Mouse (Mus musculus): ENCODE data around the gene Ppy. TPM values are rescaled to one million over a fixed set of nuclear protein-coding genes. Genes with fewer than 3 reads are reported as not detected.

The Ppy gene
- polyA plus RNA-seq, 1 experiment from 2014 or later, result not detected

- H3K4me2 ChIP-seq (ENCODE audit: low read length), result 0 out of 2 replicates have a peak overlapping the region, but pooled peaks have one; percentile 3
- H3K27ac ChIP-seq, result no peak overlapping the region
- no peaks in the 10 kb centered on the region for H3K36me3 ChIP-seq (ENCODE audit: insufficient read depth, low read length)
- H3K4me3 ChIP-seq (replicated peaks; ENCODE audit: low read depth, low read length), result no peak overlapping the region
- 3% methylated on average over 13 of the region's 13 CpGs for WGBS
- H3K4me1 ChIP-seq (replicated peaks; ENCODE audit: insufficient read depth, low read length), result peaks cover 3% of the 10 kb centered on the region; the same call in 1 of the 2 replicates
- no peak for DNase-seq (ENCODE audit: low spot score)
- no peaks in the 10 kb centered on the region for H3K9me3 ChIP-seq (replicated peaks; ENCODE audit: low read length)
- no peak for ATAC-seq (replicated peaks; ENCODE audit: low FRiP score, low read depth)
- H3K27me3 ChIP-seq (ENCODE audit: insufficient read depth, low read length), result peaks cover 5% of the 10 kb centered on the region; the same call in 1 of the 2 replicates
- no peak overlapping the region for H3K9ac ChIP-seq (ENCODE audit: low read depth, low read length)
- TF ChIP-seq CTCF (IDR thresholded peaks at IDR 0.05; ENCODE audit: low read depth), result no peak
Observed at GRCm38 (mm10) chr11:102070426-102070825, 30.7 kb downstream of the Ppy start.

- H3K4me3 ChIP-seq (replicated peaks; ENCODE audit: low read depth, low read length), result no peak overlapping the region
- DNase-seq (ENCODE audit: low spot score) (no peak), ATAC-seq (replicated peaks; ENCODE audit: low FRiP score, low read depth) (no peak)
- no peak overlapping the region for H3K27ac ChIP-seq
- no peaks in the 10 kb centered on the region for H3K36me3 ChIP-seq (ENCODE audit: insufficient read depth, low read length)
- H3K27me3 ChIP-seq (ENCODE audit: insufficient read depth, low read length), result peaks cover 5% of the 10 kb centered on the region; the same call in 1 of the 2 replicates
- peaks cover 3% of the 10 kb centered on the region; the same call in 1 of the 2 replicates for H3K4me1 ChIP-seq (replicated peaks; ENCODE audit: insufficient read depth, low read length)
- no peaks in the 10 kb centered on the region for H3K9me3 ChIP-seq (replicated peaks; ENCODE audit: low read length)
- no peak overlapping the region for H3K4me2 ChIP-seq (ENCODE audit: low read length)
- no peak for TF ChIP-seq CTCF (IDR thresholded peaks at IDR 0.05; ENCODE audit: low read depth)
- no peak overlapping the region for H3K9ac ChIP-seq (ENCODE audit: low read depth, low read length)
- 48% methylated on average over 11 of the region's 11 CpGs for WGBS
Observed at GRCm38 (mm10) chr11:102069633-102070032, 31.5 kb downstream of the Ppy start.

GRCm38 (mm10) chr11:102068969-102069368 is 32.1 kb downstream of the Ppy start:
- DNase-seq (ENCODE audit: low spot score), result peak; percentile 32
- WGBS, result 46% methylated on average over 2 of the region's 2 CpGs

GRCm38 (mm10) chr11:102063076-102063475 is 38.0 kb downstream of the Ppy start:
- WGBS, result 76% methylated on average over 13 of the region's 13 CpGs
- no peak for ATAC-seq (replicated peaks; ENCODE audit: low FRiP score, low read depth)

More at GRCm38 (mm10) chr11:102068969-102069368, 32.1 kb downstream of the Ppy start:
- Histone ChIP-seq H3K4me3 (replicated peaks; ENCODE audit: low read depth, low read length) (no peak overlapping the region), H3K27me3 (ENCODE audit: insufficient read depth, low read length) (peaks cover 5% of the 10 kb centered on the region; the same call in 1 of the 2 replicates), H3K27ac (no peak overlapping the region), H3K36me3 (ENCODE audit: insufficient read depth, low read length) (no peaks in the 10 kb centered on the region), H3K4me1 (replicated peaks; ENCODE audit: insufficient read depth, low read length) (peaks cover 3% of the 10 kb centered on the region; the same call in 1 of the 2 replicates), H3K9ac (ENCODE audit: low read depth, low read length) (no peak overlapping the region), H3K9me3 (replicated peaks; ENCODE audit: low read length) (no peaks in the 10 kb centered on the region), H3K4me2 (ENCODE audit: low read length) (no peak overlapping the region)
- TF ChIP-seq CTCF (IDR thresholded peaks at IDR 0.05; ENCODE audit: low read depth), result peak; percentile 65
- ATAC-seq (replicated peaks; ENCODE audit: low FRiP score, low read depth), result no peak

GRCm38 (mm10) chr11:102061941-102062473 is 39.1 kb downstream of the Ppy start:
- Histone ChIP-seq H3K4me2 (ENCODE audit: low read length) (no peak overlapping the region), H3K4me3 (replicated peaks; ENCODE audit: low read depth, low read length) (no peak overlapping the region)

More at GRCm38 (mm10) chr11:102063076-102063475, 38.0 kb downstream of the Ppy start:
- no peaks in the 10 kb centered on the region for H3K9me3 ChIP-seq (replicated peaks; ENCODE audit: low read length)
- H3K27me3 ChIP-seq (ENCODE audit: insufficient read depth, low read length), result no peaks in the 10 kb centered on the region
- H3K9ac ChIP-seq (ENCODE audit: low read depth, low read length), result no peak overlapping the region
- no peak overlapping the region for H3K4me2 ChIP-seq (ENCODE audit: low read length)
- H3K36me3 ChIP-seq (ENCODE audit: insufficient read depth, low read length), result 0 out of 2 replicates have a peak, but pooled peaks cover 3% of the 10 kb centered on the region
- no peak overlapping the region for H3K27ac ChIP-seq
- H3K4me1 ChIP-seq (replicated peaks; ENCODE audit: insufficient read depth, low read length), result 0 out of 2 replicates have a peak, but pooled peaks cover 3% of the 10 kb centered on the region
- no peak overlapping the region for H3K4me3 ChIP-seq (replicated peaks; ENCODE audit: low read depth, low read length)
- no peak for TF ChIP-seq CTCF (IDR thresholded peaks at IDR 0.05; ENCODE audit: low read depth)
- no peak for DNase-seq (ENCODE audit: low spot score)

GRCm38 (mm10) chr11:102061236-102061940 is 39.7 kb downstream of the Ppy start:
- H3K4me3 ChIP-seq (replicated peaks; ENCODE audit: low read depth, low read length), result peak overlapping the region; percentile 21
- peak; percentile 91 for TF ChIP-seq CTCF (IDR thresholded peaks at IDR 0.05; ENCODE audit: low read depth)
- 0 out of 2 replicates have a peak, but pooled peaks have one; percentile 31 for ATAC-seq (replicated peaks; ENCODE audit: low FRiP score, low read depth)
- 0 out of 2 replicates have a peak overlapping the region, but pooled peaks have one; percentile 38 for H3K9ac ChIP-seq (ENCODE audit: low read depth, low read length)
- DNase-seq (ENCODE audit: low spot score), result peak; percentile 84
- no peaks in the 10 kb centered on the region for H3K9me3 ChIP-seq (replicated peaks; ENCODE audit: low read length)
- H3K36me3 ChIP-seq (ENCODE audit: insufficient read depth, low read length), result 0 out of 2 replicates have a peak, but pooled peaks cover 3% of the 10 kb centered on the region
- no peaks in the 10 kb centered on the region for H3K27me3 ChIP-seq (ENCODE audit: insufficient read depth, low read length)
- H3K4me1 ChIP-seq (replicated peaks; ENCODE audit: insufficient read depth, low read length), result no peaks in the 10 kb centered on the region
- no peak overlapping the region for H3K27ac ChIP-seq
- H3K4me2 ChIP-seq (ENCODE audit: low read length), result peak overlapping the region; percentile 67
- WGBS, result 5% methylated on average over 23 of the region's 23 CpGs

More at GRCm38 (mm10) chr11:102061941-102062473, 39.1 kb downstream of the Ppy start:
- ATAC-seq (replicated peaks; ENCODE audit: low FRiP score, low read depth), result no peak
- H3K4me1 ChIP-seq (replicated peaks; ENCODE audit: insufficient read depth, low read length), result no peaks in the 10 kb centered on the region
- no peak overlapping the region for H3K27ac ChIP-seq
- H3K9ac ChIP-seq (ENCODE audit: low read depth, low read length), result no peak overlapping the region
- H3K27me3 ChIP-seq (ENCODE audit: insufficient read depth, low read length), result no peaks in the 10 kb centered on the region
- 0 out of 2 replicates have a peak, but pooled peaks cover 3% of the 10 kb centered on the region for H3K36me3 ChIP-seq (ENCODE audit: insufficient read depth, low read length)
- WGBS, result 37% methylated on average over 16 of the region's 16 CpGs
- no peak for TF ChIP-seq CTCF (IDR thresholded peaks at IDR 0.05; ENCODE audit: low read depth)
- no peak for DNase-seq (ENCODE audit: low spot score)
- H3K9me3 ChIP-seq (replicated peaks; ENCODE audit: low read length), result no peaks in the 10 kb centered on the region

All from kidney, postnatal 0 days (tissue).